Mouse (Mus musculus) heart, postnatal 10 days (tissue): ENCODE data around the gene Nvl. TPM values are rescaled to one million over a fixed set of nuclear protein-coding genes. Genes with fewer than 3 reads are reported as not detected.

ENCODE experiments used
- DNase-seq, 2 experiments: peaks; one replicate each; pipeline ENCODE4 v3.0.0; 2021
- intact Hi-C: fragments of 180-260 bp; cut with DNase I; formaldehyde crosslinking; loops from one replicate; pipeline ENCODE4 v1.15.1; 2025
- total RNA-seq, 2 experiments: library from RNA; stranded (reverse); gene quantifications; 2 replicates each; pipeline ENCODE4 v1.2.3; 2021

The Nvl gene
- total RNA-seq, 2 experiments from 2014 or later, result 10.4 to 10.6 TPM

GRCm38 (mm10) chr1:181073075-181073474 lies 70.9 kb downstream of the Nvl start:
- intact Hi-C loops, result no loop called here
- DNase-seq, result no peak

DNA sequence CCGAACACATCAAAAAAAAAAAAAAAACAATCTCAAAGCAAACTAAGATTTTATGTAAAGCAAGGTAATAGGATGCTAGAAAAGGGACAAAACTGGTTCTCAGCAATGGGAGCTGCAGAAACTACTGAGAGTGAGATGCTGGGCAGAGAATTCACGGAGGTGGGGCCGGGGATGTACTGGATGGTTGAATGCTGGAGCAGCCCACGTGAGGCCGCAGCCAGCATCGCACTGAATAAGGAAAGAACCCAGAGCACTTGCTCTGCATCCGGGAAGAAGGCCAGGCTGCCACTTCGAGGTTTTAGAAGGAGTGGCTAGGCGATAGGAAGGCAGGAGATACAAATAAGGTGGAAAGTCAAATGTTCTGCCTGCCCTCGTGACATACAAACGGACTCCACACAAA lies 74.3 kb downstream of the Nvl start:
- no peak for DNase-seq
- intact Hi-C loops, result no loop called here

GRCm38 (mm10) chr1:181068344-181068743 lies 75.7 kb downstream of the Nvl start:
- intact Hi-C loops, result no loop called here
- no peak for DNase-seq

DNA sequence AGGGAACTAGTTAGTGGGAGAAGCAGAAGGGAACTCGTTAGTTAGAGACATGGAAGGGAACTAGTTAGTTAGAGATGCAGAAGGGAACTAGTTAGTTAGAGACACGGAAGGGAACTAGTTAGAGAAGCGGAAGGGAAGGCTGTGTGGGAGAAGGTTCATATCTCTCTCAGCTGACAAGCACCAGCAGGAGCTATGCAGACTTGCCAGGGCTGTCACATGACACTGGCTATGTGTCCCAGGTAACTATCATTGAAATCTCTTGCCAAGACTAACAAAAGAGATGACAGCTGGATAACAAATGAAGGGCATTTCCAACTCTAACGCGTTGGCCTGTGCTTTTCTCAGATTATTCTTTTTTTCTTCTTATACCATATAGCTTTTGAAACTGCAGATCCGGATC lies 79.4 kb downstream of the Nvl start:
- DNase-seq, result no peak
- intact Hi-C loops, result no loop called here

DNA sequence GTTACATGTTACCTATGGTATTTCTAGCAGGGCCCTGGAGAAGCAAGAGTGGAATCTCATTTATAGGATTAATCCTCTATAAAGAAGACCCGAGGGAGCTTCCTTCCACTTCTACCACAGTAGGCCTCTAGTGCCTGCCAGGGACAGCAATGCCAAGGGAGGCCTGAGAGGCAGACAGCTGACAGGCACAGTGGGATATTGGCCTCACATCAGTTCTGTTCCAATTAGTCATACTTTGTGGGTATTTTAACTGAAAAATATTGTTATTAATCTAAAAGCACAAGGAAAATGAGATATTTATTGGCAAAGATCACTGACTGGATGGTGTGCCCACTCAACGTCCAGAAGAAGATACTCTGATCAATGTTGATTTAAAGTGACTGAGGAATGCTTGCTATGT lies 80.0 kb downstream of the Nvl start:
- intact Hi-C loops, result no loop called here

DNA sequence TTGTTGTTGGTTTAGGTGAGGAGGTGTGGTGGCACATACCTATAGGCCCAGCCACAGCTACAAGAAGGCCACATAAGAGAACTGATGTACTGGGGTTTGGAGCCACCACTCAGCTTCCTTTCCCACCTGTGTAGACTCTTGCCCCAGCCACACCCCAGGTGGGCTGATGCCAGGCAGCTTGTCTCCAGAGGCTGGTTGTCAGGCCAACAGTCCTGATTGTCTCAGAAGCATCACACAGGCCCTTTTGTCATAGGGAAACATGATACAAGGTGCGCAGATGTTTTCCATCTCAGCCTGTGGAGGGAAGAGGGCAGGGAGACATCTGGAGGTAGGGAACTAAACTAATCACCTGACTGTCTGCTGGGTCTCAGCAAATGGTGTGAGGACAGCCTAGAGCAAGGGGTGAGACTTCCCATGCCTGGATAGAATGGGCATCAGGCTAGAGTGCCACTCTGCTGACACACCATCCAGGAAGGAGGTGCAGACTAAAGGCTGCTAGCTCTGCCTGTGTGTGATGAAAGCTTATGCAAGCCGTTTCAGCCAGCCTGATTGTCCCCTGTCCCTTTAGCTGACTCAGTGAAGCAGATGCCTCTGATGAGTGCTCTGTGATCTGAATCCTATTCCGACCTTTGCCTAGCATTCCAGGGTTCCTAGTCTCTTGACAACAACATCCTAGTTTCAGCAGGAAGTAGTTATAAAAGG lies 82.1 kb downstream of the Nvl start:
- DNase-seq, result no peak
- intact Hi-C loops, result no loop called here

More for the DNA sequence above, 80.0 kb downstream of the Nvl start:
- DNase-seq, result no peak

DNA sequence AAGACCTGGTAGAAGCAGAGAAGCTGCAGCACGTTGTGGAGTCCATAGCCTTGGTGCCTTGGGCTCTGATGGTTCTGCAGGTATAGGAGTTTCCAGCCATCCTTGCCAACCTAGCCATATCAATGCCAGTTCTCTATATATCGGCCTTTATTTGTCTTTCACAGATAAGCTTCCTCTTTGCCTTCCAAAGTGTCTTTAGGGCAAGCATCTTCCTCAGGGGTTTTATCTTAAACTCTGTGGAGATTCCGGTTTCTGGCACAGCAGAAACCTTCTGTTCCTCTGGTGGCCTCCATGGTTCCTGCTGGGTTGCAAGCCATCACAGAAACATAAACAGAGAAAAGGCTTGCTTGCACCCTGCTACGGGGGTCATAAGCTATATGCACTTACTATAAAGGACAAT lies 91.1 kb downstream of the Nvl start:
- DNase-seq, result no peak
- intact Hi-C loops, result no loop called here

GRCm38 (mm10) chr1:181050937-181051336 lies 93.1 kb downstream of the Nvl start, which contains the start of gene 9130409I23Rik:
9130409I23Rik (plus strand) TSS chr1:181051237.
- intact Hi-C loops, result no loop called here
- DNase-seq, result no peak

GRCm38 (mm10) chr1:181049328-181049842 lies 94.6 kb downstream of the Nvl start:
- DNase-seq, result no peak
- intact Hi-C loops, result no loop called here

- intact Hi-C loops, result no loop called here
- DNase-seq, result no peak
Observed at GRCm38 (mm10) chr1:181047520-181047919, 96.5 kb downstream of the Nvl start.

- intact Hi-C loops, result loop anchor here (1.0 to 5.0 kb wide), 3 partner anchors 47 to 137 kb away; partner anchors contain the start of gene Pycr2
- peak; percentile 22 to 51 for DNase-seq
Observed at GRCm38 (mm10) chr1:181039652-181040051, 104.4 kb downstream of the Nvl start.

- intact Hi-C loops, result loop anchor here (5.0 kb wide), 1 partner anchor 135 kb away; the partner anchor contains the start of gene Pycr2
- DNase-seq, result no peak
Observed at GRCm38 (mm10) chr1:181037623-181038022, 106.4 kb downstream of the Nvl start.

Other genes starting within 250 kb of the Nvl start
- gene Pycr2, start 239.9 kb downstream of the Nvl start, total RNA-seq, result 10 to 100 TPM; 16.7 to 17.4 TPM
- gene Lefty1, start 209.2 kb downstream of the Nvl start, total RNA-seq, result 1 to 10 TPM in 1 of 2 experiments, under 1 TPM in 1; 0.57 to 1.1 TPM
- gene Tmem63a, start 201.9 kb downstream of the Nvl start, total RNA-seq, result 10 to 100 TPM; 15.1 to 18.5 TPM
- gene Ephx1, start 123.3 kb downstream of the Nvl start, total RNA-seq, result 10 to 100 TPM; 20.5 to 21.2 TPM
- gene 9130409I23Rik, start 93.0 kb downstream of the Nvl start, total RNA-seq, result not detected
- 10 to 100 TPM; 48.9 to 52.2 TPM for gene Cnih4, start 489 bp upstream of the Nvl start, total RNA-seq
- 100 to 1,000 TPM; 135 to 147 TPM for gene Wdr26, start 67.8 kb upstream of the Nvl start, total RNA-seq
- gene Cnih3, start 208.4 kb upstream of the Nvl start, total RNA-seq, result not detected